Mouse (Mus musculus) urinary bladder, postnatal 10 days (tissue): ENCODE data around the gene 4921501E09Rik.
"Not testable (repeated sequence)": the region's sequence is repeated elsewhere in the genome, so short reads cannot be mapped to it uniquely, and the experiment has no call there.

Source experiments
- DNase-seq: peaks from one replicate; pipeline ENCODE4 v3.0.0; 2022; ENCODE audit warnings: low spot score

Gene 4921501E09Rik

GRCm38 (mm10) chr17:33067958-33068357 is at the start of gene 4921501E09Rik:
4921501E09Rik (minus strand) TSS chr17:33068058.
- DNase-seq: no peak

DNA sequence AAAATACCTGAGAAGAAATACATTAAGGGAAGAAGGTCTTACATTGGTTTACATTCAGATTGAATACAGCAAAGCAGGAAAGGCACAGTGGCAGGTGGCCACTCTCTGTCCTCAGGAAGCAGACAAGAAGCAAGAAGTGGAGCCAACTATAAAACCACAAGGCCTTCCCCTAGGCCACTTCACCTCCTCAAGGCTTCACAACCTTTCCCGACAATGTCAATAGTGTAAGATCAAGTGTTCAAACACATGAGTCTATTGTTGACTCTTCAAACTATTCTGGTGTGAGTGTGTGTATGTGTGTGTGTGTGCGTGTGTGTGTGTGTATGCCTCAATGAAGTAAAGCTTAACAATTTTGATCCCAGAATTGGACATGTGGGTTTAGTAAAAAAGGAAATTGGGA is 29.5 kb upstream of the 4921501E09Rik start:
- DNase-seq: no peak

DNA sequence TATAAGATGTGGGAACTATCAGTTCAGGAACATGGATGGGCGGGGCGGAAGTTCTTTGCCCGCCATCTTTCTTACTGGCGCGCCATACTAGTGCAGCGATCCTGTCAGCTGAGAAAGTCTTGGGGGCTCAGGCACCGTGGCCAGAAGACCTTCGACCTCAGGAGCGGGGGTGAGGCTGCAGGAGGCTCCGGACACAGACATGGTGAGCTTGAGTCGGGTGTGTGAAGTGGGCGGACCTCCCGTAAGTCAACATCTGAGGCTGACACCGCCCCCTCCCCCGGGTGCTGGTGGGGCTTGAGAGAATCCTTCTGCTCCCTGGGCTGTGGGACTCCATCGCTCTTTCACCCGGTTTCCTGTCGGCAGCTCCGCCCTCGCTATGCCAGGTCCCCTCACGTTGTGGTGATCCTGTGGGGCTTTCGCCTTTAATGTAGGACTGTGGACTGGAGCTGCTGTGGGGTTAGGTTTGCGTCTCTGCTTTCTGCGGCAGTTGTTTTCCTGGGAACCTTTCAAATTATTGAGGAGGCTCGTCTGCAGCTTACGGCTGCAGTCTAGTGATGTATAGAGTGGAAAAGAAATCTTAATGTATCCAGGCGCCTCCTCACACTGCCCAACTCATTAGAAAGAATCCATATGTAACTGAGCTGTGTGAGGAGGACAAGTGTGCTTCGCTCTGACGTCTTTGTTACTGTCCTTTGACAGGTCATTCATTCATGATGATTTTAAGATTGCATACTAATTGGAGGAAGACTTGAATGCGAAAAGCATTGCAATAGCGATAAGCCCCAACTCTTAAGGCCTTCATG is 24.7 kb upstream of the 4921501E09Rik start:
- DNase-seq: peak; percentile 29

GRCm38 (mm10) chr17:33091630-33092029 is 23.8 kb upstream of the 4921501E09Rik start:
- no peak for DNase-seq

GRCm38 (mm10) chr17:33089220-33089949 is 21.5 kb upstream of the 4921501E09Rik start, which contains the start of gene Zfp563:
Zfp563 (plus strand) TSS chr17:33089310.
- peak; percentile 71 for DNase-seq

GRCm38 (mm10) chr17:33063001-33063400 is 4.9 kb downstream of the 4921501E09Rik start:
- DNase-seq: no peak

GRCm38 (mm10) chr17:33058791-33059190 is 9.1 kb downstream of the 4921501E09Rik start:
- no peak for DNase-seq

GRCm38 (mm10) chr17:33032900-33033891 is 34.7 kb downstream of the 4921501E09Rik start, which contains the start of gene Zfp763:
Zfp763 (minus strand) TSS chr17:33033402.
- DNase-seq: no peak

DNA sequence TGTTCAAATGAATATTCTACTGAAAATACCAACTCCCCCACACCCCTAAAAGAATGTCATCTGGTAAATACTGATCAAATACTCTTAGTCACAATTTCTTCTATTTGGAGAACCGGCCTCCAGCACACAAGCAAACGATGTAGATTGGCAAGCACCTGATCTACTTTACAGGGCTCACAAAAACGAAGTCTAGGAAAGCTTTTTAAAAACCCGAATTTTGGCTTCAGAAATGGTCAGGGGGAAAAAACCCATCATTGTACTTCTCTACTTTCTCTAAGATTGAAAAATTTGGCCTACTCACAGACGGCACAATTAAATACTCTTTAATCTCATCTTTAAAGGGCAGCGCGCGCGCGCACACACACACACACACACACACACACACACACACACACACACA is 35.5 kb downstream of the 4921501E09Rik start:
- no peak for DNase-seq

- not testable (repeated sequence) for DNase-seq
Measured at GRCm38 (mm10) chr17:33020434-33020833, 47.4 kb downstream of the 4921501E09Rik start.
